Mouse (Mus musculus) splenic B cell, adult 2 months (primary cell): ENCODE measurements around the gene Mgme1.

Source experiments
- DNase-seq: peaks from one replicate; pipeline ENCODE4 v3.0.0-alpha.2; 2011; ENCODE audit warnings: low read depth, low spot score
- H3K27me3 ChIP-seq: 2 replicates; pipeline ENCODE4 v1.6.1; 2012; ENCODE audit warnings: mild to moderate bottlenecking, low read length, moderate library complexity, mixed read lengths; ENCODE audit not compliant: control insufficient read depth, poor library complexity, insufficient read depth, severe bottlenecking
- H3K36me3 ChIP-seq: 2 replicates; pipeline ENCODE4 v1.6.1; 2012; ENCODE audit warnings: mild to moderate bottlenecking, low read length, moderate library complexity, mixed read lengths; ENCODE audit not compliant: control insufficient read depth, poor library complexity, insufficient read depth, severe bottlenecking

Gene Mgme1

DNA sequence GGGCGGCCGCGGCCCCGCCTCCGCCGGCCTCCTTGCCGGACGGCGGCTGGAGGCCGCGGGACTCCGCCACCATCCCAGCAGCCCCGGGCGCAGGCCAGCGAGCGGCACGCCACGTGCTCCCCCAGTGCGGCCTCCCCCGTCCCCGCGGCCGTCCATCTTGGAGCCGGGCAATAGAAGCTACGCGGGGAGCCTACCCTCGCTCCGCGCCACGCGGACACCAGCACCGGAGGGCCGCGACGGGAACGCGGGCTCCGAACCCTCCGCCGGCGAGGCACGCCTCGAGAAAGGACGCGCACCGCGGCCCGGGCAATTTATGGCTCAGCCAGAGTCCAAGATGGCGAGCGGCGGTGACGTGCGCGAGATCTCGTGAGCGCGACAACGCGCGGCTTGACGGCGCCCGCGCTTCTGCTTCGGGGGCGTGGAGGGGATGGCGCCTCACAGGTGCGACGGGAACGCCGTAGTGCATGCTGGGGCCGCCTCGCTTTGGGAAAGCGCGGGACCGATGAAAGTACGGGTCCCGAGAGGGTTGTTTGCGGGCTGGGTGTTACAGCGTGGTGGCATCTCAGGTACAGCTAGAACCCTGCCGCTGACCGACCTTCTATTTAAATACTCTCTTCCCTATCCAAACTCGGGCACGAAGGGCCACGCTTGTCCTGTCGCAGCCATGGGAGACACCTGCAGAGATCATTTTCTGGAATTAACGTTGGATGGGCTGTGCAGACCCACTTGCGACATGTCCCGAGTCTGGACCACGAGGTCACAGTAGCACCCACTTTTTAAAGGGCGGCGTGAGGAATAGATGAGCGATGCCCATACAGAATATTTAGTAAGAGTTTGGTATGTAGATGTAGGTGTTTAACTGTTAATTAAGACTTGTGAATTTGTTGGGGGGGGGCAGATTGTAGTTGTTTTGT, at the start of gene Mgme1, which contains the start of gene Snx5:
Gene Mgme1, plus strand, starts transcription at position 157 of the 914 bp plus-strand sequence.
Gene Snx5, minus strand, starts transcription at position 400 of the 914 bp plus-strand sequence.
- Histone ChIP-seq H3K36me3 (0 out of 2 replicates have a peak, but pooled peaks cover 4% of the 10 kb centered on the region), H3K27me3 (no peaks in the 10 kb centered on the region)
- peak; percentile 96 for DNase-seq

- Histone ChIP-seq H3K36me3 (no peaks in the 10 kb centered on the region), H3K27me3 (no peaks in the 10 kb centered on the region)
- no peak for DNase-seq
These were observed 46.1 kb upstream of the Mgme1 start for GRCm38 (mm10) chr2:144224351-144224750.

DNA sequence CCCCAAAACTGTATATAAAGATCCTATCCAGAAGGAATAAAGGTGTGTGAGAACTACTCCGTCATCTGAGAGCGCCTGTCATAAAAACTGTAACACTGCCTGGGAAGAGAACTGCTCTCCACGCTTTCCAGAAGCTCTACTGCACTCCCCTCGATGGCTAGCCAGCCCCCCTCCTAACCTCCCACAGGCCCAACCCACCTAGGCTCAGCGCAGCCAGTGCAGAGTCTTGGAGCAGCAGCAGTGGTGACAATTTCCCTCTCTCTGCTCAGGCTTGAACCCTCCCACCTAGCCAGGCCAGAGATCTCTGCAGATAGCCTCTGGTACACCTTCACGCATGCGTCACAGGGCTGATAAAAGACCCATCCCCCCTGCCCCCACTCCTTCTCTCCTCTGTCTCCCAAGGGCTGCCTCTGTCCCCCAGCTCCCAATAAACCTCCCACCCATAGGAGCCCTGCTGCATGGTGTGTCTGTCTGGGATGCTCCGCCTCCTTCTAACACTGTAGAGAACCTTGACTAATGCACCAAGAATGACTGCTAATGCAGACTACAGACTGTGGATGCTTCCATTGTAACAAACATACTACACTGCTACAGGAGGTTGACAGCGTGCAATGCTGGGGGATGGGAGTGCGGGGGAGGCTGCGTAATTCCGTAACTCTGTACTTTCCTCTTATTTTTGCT, 43.4 kb upstream of the Mgme1 start:
- Histone ChIP-seq H3K27me3 (no peaks in the 10 kb centered on the region), H3K36me3 (no peaks in the 10 kb centered on the region)
- no peak for DNase-seq

- peak; percentile 90 for DNase-seq
These were observed 41.7 kb upstream of the Mgme1 start for GRCm38 (mm10) chr2:144228521-144229346.

DNA sequence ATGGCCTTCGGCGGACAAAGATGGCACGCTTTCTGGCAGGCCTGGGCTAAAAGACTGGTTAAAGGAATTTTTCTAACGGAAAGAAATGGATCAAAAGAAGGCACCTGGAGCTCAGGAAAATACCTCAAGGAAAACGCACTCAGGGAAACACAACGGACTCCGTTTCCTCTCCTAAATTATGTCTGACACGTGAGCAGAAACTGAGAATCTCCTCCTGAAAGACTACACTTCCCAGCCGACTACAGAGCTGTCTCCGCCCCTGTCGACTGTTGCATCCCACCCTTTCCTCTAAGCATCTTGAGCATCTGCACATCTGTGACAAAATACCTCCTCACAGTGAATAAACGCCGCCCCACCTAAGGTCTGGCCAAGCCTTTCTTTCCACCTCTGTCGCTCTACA, 40.8 kb upstream of the Mgme1 start:
- Histone ChIP-seq H3K36me3 (no peaks in the 10 kb centered on the region), H3K27me3 (no peaks in the 10 kb centered on the region)
- no peak for DNase-seq

More at GRCm38 (mm10) chr2:144228521-144229346, 41.7 kb upstream of the Mgme1 start:
- no peaks in the 10 kb centered on the region for H3K36me3 ChIP-seq
- H3K27me3 ChIP-seq, result no peaks in the 10 kb centered on the region

- Histone ChIP-seq H3K27me3 (no peaks in the 10 kb centered on the region), H3K36me3 (no peaks in the 10 kb centered on the region)
- DNase-seq, result no peak
These were observed 40.0 kb upstream of the Mgme1 start for GRCm38 (mm10) chr2:144230498-144230897.

DNA sequence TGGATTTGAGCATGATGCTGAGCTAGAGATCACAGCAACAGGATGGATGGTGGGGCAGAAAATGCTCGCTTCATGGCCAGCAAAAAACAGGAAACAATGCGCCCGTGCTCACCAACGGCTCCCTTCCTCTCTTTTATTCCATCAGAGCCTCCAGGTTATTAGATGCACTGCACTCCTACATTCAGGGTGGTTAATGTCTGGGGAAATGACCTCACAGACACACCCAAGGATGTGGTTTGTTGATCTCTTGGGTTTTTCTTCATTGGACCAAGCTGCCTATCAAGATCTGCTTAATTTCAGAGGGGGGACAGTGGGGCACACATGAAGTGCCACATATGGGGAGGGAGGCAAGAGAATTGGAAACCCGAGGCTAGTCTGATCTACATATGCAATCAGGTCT, 39.3 kb upstream of the Mgme1 start:
- H3K27me3 ChIP-seq, result no peaks in the 10 kb centered on the region
- no peaks in the 10 kb centered on the region for H3K36me3 ChIP-seq
- DNase-seq, result peak; percentile 85

DNA sequence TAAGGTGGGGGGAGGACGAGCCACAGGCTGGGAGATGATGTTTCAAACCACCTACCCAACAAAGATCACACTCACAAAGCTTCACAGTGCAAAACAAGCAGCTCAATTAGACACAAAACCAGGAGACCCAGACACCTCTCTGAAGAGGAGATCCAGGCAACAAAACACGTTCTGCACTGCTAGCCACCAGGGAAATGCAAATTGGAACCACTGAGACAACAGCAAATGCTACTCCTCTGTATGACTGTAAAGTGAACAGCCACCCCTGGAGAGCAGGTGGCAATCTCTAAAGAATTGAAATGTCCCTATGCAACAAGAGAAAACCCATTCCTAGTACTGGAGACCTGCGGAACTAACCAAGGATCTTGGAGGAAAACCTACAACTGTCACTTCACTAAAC, 36.9 kb upstream of the Mgme1 start:
- peak; percentile 77 for DNase-seq
- no peaks in the 10 kb centered on the region for H3K27me3 ChIP-seq

GRCm38 (mm10) chr2:144235776-144236175, 34.7 kb upstream of the Mgme1 start:
- Histone ChIP-seq H3K27me3 (no peaks in the 10 kb centered on the region), H3K36me3 (no peaks in the 10 kb centered on the region)
- no peak for DNase-seq

More for the DNA sequence above, 36.9 kb upstream of the Mgme1 start:
- no peaks in the 10 kb centered on the region for H3K36me3 ChIP-seq

DNA sequence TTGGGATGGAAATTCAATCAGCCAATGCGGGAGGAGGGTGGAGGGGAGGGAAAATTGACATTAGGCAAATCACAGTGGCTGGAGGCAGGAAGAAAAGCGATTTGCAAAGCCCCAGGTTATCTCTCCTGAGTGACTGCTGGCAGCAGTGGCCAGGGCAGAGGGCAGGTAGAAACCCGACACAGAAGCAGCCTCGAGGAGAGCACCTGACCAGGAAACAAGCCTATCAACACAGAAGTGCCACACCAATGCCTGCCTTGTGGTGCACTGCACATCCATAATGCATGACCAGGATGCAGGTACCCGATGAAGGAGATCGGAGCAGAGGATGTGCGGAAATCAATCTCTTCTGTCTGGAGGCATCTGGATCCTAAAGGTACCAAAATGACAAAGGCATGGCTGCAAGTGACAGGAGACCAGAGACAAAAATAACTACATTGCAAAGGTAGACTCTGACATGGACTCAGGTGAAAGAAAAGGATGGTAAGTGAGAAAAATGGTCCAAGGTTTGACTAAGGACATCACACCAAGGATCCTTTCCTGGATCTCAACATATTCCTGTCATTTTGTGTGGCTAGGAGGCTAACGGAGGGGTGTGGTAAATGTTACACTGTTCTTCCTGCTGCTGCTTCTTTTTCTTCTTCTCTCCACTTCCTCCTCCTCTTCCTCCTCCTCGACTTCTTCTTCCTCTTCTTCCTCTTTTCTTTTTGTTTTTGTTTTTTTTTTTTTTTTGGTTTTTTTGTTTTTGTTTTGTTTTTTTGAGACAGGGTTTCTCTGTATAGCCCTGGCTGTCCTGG, 33.5 kb upstream of the Mgme1 start:
- no peak for DNase-seq
- no peaks in the 10 kb centered on the region for H3K27me3 ChIP-seq
- H3K36me3 ChIP-seq, result no peaks in the 10 kb centered on the region

DNA sequence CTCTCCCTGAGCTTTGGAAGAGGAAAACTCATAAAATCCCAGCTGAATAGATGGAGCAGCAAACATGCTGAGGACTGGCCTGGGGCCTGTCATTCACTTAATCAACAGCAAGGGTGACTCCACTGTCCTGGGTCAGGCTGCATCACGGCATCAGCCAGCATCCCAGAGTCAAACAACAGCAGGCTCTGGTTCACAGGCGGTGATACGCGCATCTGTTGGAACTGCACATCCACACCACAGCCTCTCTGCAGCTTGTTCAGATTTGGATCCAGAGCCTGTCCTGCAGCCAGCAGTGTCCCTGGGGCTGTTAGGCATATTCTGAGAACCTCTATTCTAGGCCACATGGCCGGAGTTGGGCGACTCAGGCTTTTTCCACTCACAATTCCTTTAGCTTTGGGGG, 32.1 kb upstream of the Mgme1 start:
- no peak for DNase-seq
- Histone ChIP-seq H3K36me3 (no peaks in the 10 kb centered on the region), H3K27me3 (no peaks in the 10 kb centered on the region)

- Histone ChIP-seq H3K27me3 (no peaks in the 10 kb centered on the region), H3K36me3 (no peaks in the 10 kb centered on the region)
- peak; percentile 81 for DNase-seq
These were observed 31.1 kb upstream of the Mgme1 start for GRCm38 (mm10) chr2:144239318-144239717.

- H3K36me3 ChIP-seq, result no peaks in the 10 kb centered on the region
- DNase-seq, result no peak
These were observed 30.2 kb upstream of the Mgme1 start for GRCm38 (mm10) chr2:144240095-144240899.

More at GRCm38 (mm10) chr2:144240095-144240899, 30.2 kb upstream of the Mgme1 start:
- H3K27me3 ChIP-seq, result no peaks in the 10 kb centered on the region
